Mouse (Mus musculus) kidney, postnatal 0 days (tissue): ENCODE data around the gene Plxna2. TPM values are rescaled to one million over a fixed set of nuclear protein-coding genes. Genes with fewer than 3 reads are reported as not detected.

Experiments
- ATAC-seq: fragments of 200-750 bp; cut with Nextera tagmentation; replicated peaks from 2 replicates; pipeline ENCODE4 v1.8.0; 2017; ENCODE audit warnings: low read depth, moderate number of reproducible peaks, moderate TSS enrichment, moderate library complexity; ENCODE audit not compliant: low FRiP score
- DNase-seq: peaks from one replicate; pipeline ENCODE4 v3.0.0-alpha.2; 2016; ENCODE audit warnings: low spot score
- H3K27ac ChIP-seq: fragments of 300-500 bp; sonication (generic); 2 replicates; pipeline ENCODE4 v1.5.1; 2014; ENCODE audit warnings: mild to moderate bottlenecking
- H3K27me3 ChIP-seq: fragments of 300-500 bp; sonication (generic); 2 replicates; pipeline ENCODE4 v1.6.1; 2014; ENCODE audit warnings: low read length, mixed read lengths; ENCODE audit not compliant: insufficient read depth
- H3K36me3 ChIP-seq: fragments of 300-500 bp; sonication (generic); 2 replicates; pipeline ENCODE4 v1.6.1; 2014; ENCODE audit warnings: low read length, mixed read lengths; ENCODE audit not compliant: insufficient read depth
- H3K4me1 ChIP-seq: fragments of 300-500 bp; sonication (generic); replicated peaks from 2 replicates; pipeline ENCODE4 v1.6.1; 2014; ENCODE audit warnings: antibody characterized with exemption, low read length, mixed read lengths; ENCODE audit not compliant: insufficient read depth
- H3K4me2 ChIP-seq: fragments of 300-500 bp; sonication (generic); 2 replicates; pipeline ENCODE4 v1.6.1; 2014; ENCODE audit warnings: mild to moderate bottlenecking, low read length, moderate library complexity, mixed read lengths
- H3K4me3 ChIP-seq: fragments of 300-500 bp; sonication (generic); replicated peaks from 2 replicates; pipeline ENCODE4 v1.5.1; 2014; ENCODE audit warnings: low read depth, low read length
- H3K9ac ChIP-seq: fragments of 300-500 bp; sonication (generic); 2 replicates; pipeline ENCODE4 v1.6.1; 2014; ENCODE audit warnings: low read depth, low read length
- H3K9me3 ChIP-seq: fragments of 300-500 bp; sonication (generic); replicated peaks from 2 replicates; pipeline ENCODE4 v1.6.1; 2016; ENCODE audit warnings: low read length, inconsistent platforms, mixed read lengths
- CTCF ChIP-seq: IDR thresholded peaks from 2 replicates; pipeline ENCODE4 v1.5.1; 2016; ENCODE audit warnings: antibody characterized with exemption, low read depth, mild to moderate bottlenecking, moderate library complexity
- WGBS: fragments of 180-500 bp; shearing (Covaris S2); extraction: QIAGEN DNeasy Blood & Tissue Kit; methylation state at CpG from one replicate; pipeline ENCODE4 v1.1.7; 2014; 5-methylcytosine and 5-hydroxymethylcytosine counted together
- polyA plus RNA-seq: library from polyadenylated mRNA; unstranded; fragments of >200 nt; fragmentation: Nextera tagmentation; extraction: Ambion mirVana; gene quantifications from 2 replicates; pipeline ENCODE4 v1.2.1, GENCODE M21; 2015

Plxna2 gene
- polyA plus RNA-seq, 1 experiment from 2014 or later: 2.8 TPM

- H3K4me2 ChIP-seq: no peak overlapping the region
- no peak for TF ChIP-seq CTCF
- no peaks in the 10 kb centered on the region for H3K36me3 ChIP-seq
- H3K9ac ChIP-seq: no peak overlapping the region
- DNase-seq (no peak), ATAC-seq (no peak)
- H3K4me3 ChIP-seq: no peak overlapping the region
- 52% methylated on average over 3 of the region's 3 CpGs for WGBS
- H3K9me3 ChIP-seq: no peaks in the 10 kb centered on the region
- 0 out of 2 replicates have a peak, but pooled peaks cover 4% of the 10 kb centered on the region for H3K4me1 ChIP-seq
- H3K27ac ChIP-seq: no peak overlapping the region
- no peaks in the 10 kb centered on the region for H3K27me3 ChIP-seq
Observed at GRCm38 (mm10) chr1:194635942-194636341, 17.9 kb downstream of the Plxna2 start.

GRCm38 (mm10) chr1:194637391-194638304, 19.6 kb downstream of the Plxna2 start:
- no peaks in the 10 kb centered on the region for H3K36me3 ChIP-seq
- WGBS: 31% methylated on average over 5 of the region's 5 CpGs
- DNase-seq: no peak
- no peak overlapping the region for H3K9ac ChIP-seq
- ATAC-seq: no peak
- no peak overlapping the region for H3K4me2 ChIP-seq
- H3K27ac ChIP-seq: no peak overlapping the region
- H3K4me3 ChIP-seq: no peak overlapping the region
- no peak for TF ChIP-seq CTCF
- H3K4me1 ChIP-seq: peaks cover 16% of the 10 kb centered on the region
- H3K9me3 ChIP-seq: no peaks in the 10 kb centered on the region
- no peaks in the 10 kb centered on the region for H3K27me3 ChIP-seq

DNA sequence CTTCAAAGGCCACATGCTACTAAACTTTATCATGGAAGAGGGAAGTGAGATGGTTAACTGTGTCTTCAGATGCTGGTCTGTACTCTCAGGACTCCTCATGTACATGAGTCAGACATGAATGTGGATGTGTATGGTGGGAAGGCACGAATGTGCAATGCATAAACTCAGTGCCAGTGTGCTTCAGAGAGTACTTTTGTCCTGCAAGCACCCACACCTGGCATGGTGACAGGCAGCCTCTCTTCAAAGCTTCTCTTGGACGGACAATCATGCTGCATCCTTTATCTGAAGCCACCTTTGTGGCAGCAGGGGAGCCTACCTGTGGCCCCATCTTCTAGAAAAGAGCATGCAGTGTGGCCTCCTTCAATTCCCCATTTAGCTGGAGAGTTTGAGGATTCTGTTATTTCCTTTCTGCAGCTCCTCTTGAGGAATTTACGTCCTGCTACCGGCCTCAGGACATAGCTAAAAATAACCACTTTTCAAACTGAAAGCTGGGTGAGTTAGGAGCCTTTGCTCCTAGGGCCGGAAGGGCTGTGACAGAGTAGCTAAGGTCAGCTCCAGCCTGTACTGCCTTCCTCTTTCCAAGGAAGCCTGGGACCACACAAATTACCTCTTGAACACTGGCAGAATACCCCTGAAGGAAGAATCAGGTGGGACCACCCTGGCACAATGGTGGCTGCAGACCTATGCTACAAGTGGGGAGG, 23.7 kb downstream of the Plxna2 start:
- no peak overlapping the region for H3K4me3 ChIP-seq
- H3K4me2 ChIP-seq: no peak overlapping the region
- DNase-seq: peak; percentile 75
- 0 out of 2 replicates have a peak, but pooled peaks cover 4% of the 10 kb centered on the region for H3K36me3 ChIP-seq
- H3K27ac ChIP-seq: peak overlapping the region; percentile 79
- H3K9me3 ChIP-seq: no peaks in the 10 kb centered on the region
- WGBS: 46% methylated on average over 5 of the region's 5 CpGs
- ATAC-seq: no peak; the same call in 1 of the 2 replicates
- H3K27me3 ChIP-seq: no peaks in the 10 kb centered on the region
- H3K9ac ChIP-seq: 0 out of 2 replicates have a peak overlapping the region, but pooled peaks have one; percentile 8
- H3K4me1 ChIP-seq: peaks cover 14% of the 10 kb centered on the region
- no peak for TF ChIP-seq CTCF

DNA sequence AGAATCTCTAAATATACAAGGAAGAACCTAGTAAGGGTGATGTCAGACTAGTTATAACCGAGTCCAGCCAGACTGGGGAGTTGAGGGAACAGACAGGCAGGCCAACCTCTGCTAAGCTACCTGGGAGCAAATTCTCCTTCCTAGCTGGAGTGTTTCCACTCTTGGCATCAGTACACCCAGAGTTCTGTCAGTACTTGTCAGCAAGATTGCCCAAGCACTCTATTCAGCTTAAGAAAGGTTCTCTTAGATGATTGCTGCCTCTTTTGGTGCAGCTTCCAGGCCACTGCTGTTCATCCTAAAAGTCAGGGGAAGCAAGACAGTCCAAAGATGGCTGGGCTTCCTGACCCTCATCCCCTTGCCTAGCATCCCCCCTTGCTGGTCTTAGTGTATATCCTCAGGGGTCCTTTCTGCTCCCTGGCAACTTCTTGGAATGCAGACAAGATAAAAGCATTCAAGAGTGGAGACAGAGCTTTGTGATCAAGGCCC, 24.3 kb downstream of the Plxna2 start:
- Histone ChIP-seq H3K4me3 (no peak overlapping the region), H3K27me3 (no peaks in the 10 kb centered on the region), H3K4me2 (no peak overlapping the region), H3K9ac (no peak overlapping the region), H3K4me1 (peaks cover 14% of the 10 kb centered on the region), H3K9me3 (no peaks in the 10 kb centered on the region), H3K36me3 (0 out of 2 replicates have a peak, but pooled peaks cover 4% of the 10 kb centered on the region), H3K27ac (peak overlapping the region; percentile 62)
- no peak for ATAC-seq
- WGBS: 48% methylated on average over 1 of the region's 1 CpGs
- no peak for DNase-seq
- TF ChIP-seq CTCF: no peak

- Histone ChIP-seq H3K9me3 (no peaks in the 10 kb centered on the region), H3K4me2 (no peak overlapping the region), H3K4me1 (peaks cover 14% of the 10 kb centered on the region), H3K36me3 (0 out of 2 replicates have a peak, but pooled peaks cover 4% of the 10 kb centered on the region), H3K27me3 (no peaks in the 10 kb centered on the region), H3K27ac (no peak overlapping the region), H3K9ac (no peak overlapping the region), H3K4me3 (no peak overlapping the region)
- ATAC-seq (no peak), DNase-seq (no peak)
- no peak for TF ChIP-seq CTCF
- 96% methylated on average over 6 of the region's 6 CpGs for WGBS
Observed at GRCm38 (mm10) chr1:194643930-194644329, 25.9 kb downstream of the Plxna2 start.

DNA sequence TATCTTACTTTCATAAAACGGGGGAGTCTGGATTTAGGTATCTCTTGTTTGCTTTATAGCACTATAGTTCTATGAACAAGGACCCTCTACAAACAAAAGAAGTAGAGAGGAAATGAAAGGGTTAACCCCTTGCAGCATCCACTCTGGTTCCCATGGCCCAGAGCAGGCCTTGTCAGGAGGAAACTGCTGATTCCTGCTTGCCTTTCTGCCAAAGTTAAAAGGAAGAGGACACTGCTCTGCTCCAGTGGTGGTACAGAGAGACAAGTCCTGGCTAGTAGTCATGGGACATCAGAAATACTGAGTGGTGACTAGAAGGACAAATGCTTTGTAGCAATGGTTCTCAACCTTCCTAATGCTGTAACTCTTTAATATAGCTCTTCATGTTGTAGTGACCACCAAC, 27.9 kb downstream of the Plxna2 start:
- no peak for DNase-seq
- 81% methylated on average over 1 of the region's 1 CpGs for WGBS
- no peak for ATAC-seq
- Histone ChIP-seq H3K4me3 (no peak overlapping the region), H3K27me3 (no peaks in the 10 kb centered on the region), H3K4me1 (peaks cover 14% of the 10 kb centered on the region), H3K9me3 (no peaks in the 10 kb centered on the region), H3K27ac (no peak overlapping the region), H3K36me3 (0 out of 2 replicates have a peak, but pooled peaks cover 4% of the 10 kb centered on the region), H3K4me2 (no peak overlapping the region), H3K9ac (no peak overlapping the region)
- TF ChIP-seq CTCF: no peak
